Mouse (Mus musculus) CH12.LX (cell line): Measurements from ENCODE around the gene Pdzrn4. TPM values are rescaled to one million over a fixed set of nuclear protein-coding genes. Genes with fewer than 3 reads are reported as not detected.

Source experiments
- DNase-seq: peaks from one replicate; pipeline ENCODE4 v3.0.0-alpha.2; 2013; ENCODE audit errors: extremely low read depth
- H3K27ac ChIP-seq: 2 replicates; pipeline ENCODE4 v1.5.1; 2012; ENCODE audit warnings: low read depth, mild to moderate bottlenecking, control low read depth, moderate library complexity; ENCODE audit not compliant: insufficient read depth
- H3K27me3 ChIP-seq: replicated peaks from 2 replicates; pipeline ENCODE3; 2012; ENCODE audit warnings: inconsistent platforms
- H3K36me3 ChIP-seq, 2 experiments: replicated peaks in 1 of 2; 2 replicates each; pipeline versions ENCODE3 to v1.6.1; 2012; ENCODE audit warnings: inconsistent platforms in 1 of 2, low read length in 1 of 2, mild to moderate bottlenecking in 1 of 2, mixed read lengths in 1 of 2, moderate library complexity in 1 of 2; ENCODE audit not compliant: control insufficient read depth in 1 of 2, insufficient read depth in 1 of 2
- H3K4me1 ChIP-seq, 2 experiments: 2 replicates each; pipeline ENCODE4 v1.6.1; 2012; ENCODE audit warnings: inconsistent platforms in 1 of 2, moderate library complexity in 1 of 2; ENCODE audit not compliant: insufficient read depth in 2 of 2, control insufficient read depth in 1 of 2
- H3K4me2 ChIP-seq: 2 replicates; pipeline ENCODE4 v1.6.1; 2012; ENCODE audit warnings: low read depth, mild to moderate bottlenecking, control low read depth; ENCODE audit not compliant: poor library complexity, insufficient read depth, severe bottlenecking
- H3K4me3 ChIP-seq, 3 experiments: fragments of 150-350 bp in 1 of 3; sonication (generic) in 1 of 3; replicated peaks in 1 of 3; 2 replicates each; pipeline versions ENCODE3 to v1.5.1; 2011 to 2012; ENCODE audit warnings: low read depth in 2 of 3, low read length in 2 of 3, mild to moderate bottlenecking in 2 of 3, moderate library complexity in 2 of 3, control low read depth in 1 of 3, improper control_type of control experiment in 1 of 3, inconsistent platforms in 1 of 3, mixed read lengths in 1 of 3; ENCODE audit not compliant: poor library complexity in 1 of 3
- H3K79me2 ChIP-seq: replicated peaks from 2 replicates; pipeline ENCODE4 v1.6.1; 2012; ENCODE audit warnings: mild to moderate bottlenecking, moderate library complexity; ENCODE audit not compliant: control insufficient read depth, poor library complexity, insufficient read depth, severe bottlenecking; ENCODE audit errors: extremely low read depth
- H3K9ac ChIP-seq: 2 replicates; pipeline ENCODE4 v1.6.1; 2012; ENCODE audit warnings: low read depth, mild to moderate bottlenecking, control low read depth, moderate library complexity; ENCODE audit not compliant: insufficient read depth
- H3K9me3 ChIP-seq: replicated peaks from 2 replicates; pipeline ENCODE3; 2012; ENCODE audit warnings: low read length, inconsistent platforms, mixed read lengths
- BHLHE40 ChIP-seq: IDR thresholded peaks from 2 replicates; pipeline ENCODE4 v1.6.1; 2011; ENCODE audit warnings: mild to moderate bottlenecking, low read depth, low read length, improper control_type of control experiment
- CTCF ChIP-seq, 2 experiments: IDR thresholded peaks in 1 of 2; conservative IDR thresholded peaks in 1 of 2; 2 replicates each; pipeline ENCODE4 v1.5.1; 2011 to 2012; ENCODE audit warnings: low read depth in 2 of 2, low read length in 2 of 2, improper control_type of control experiment in 1 of 2, inconsistent platforms in 1 of 2, mild to moderate bottlenecking in 1 of 2, moderate library complexity in 1 of 2
- ELF1 ChIP-seq: IDR thresholded peaks from 2 replicates; pipeline ENCODE4 v1.6.1; 2014; ENCODE audit warnings: low read depth, mild to moderate bottlenecking, inconsistent platforms, low read length, improper control_type of control experiment
- GABPA ChIP-seq: IDR thresholded peaks from 2 replicates; pipeline ENCODE4 v1.6.1; 2012; ENCODE audit warnings: low read depth, low read length, improper control_type of control experiment, inconsistent platforms; ENCODE audit not compliant: insufficient replicate concordance
- HCFC1 ChIP-seq: IDR thresholded peaks from 2 replicates; pipeline ENCODE4 v1.6.1; 2012; ENCODE audit warnings: low read depth, mild to moderate bottlenecking, inconsistent platforms, low read length, improper control_type of control experiment
- IRF4 ChIP-seq: IDR thresholded peaks from 2 replicates; pipeline ENCODE4 v1.6.1; 2014; ENCODE audit warnings: low read depth, mild to moderate bottlenecking, inconsistent platforms, low read length, improper control_type of control experiment
- JUN ChIP-seq: IDR thresholded peaks from 2 replicates; pipeline ENCODE4 v1.6.1; 2011; ENCODE audit warnings: low read depth, mild to moderate bottlenecking, low read length, improper control_type of control experiment, moderate library complexity; ENCODE audit not compliant: insufficient read depth
- JUND ChIP-seq: conservative IDR thresholded peaks from 2 replicates; pipeline ENCODE4 v1.6.1; 2011; ENCODE audit warnings: low read depth, low read length, improper control_type of control experiment
- MAX ChIP-seq: IDR thresholded peaks from 2 replicates; pipeline ENCODE4 v1.6.1; 2011; ENCODE audit warnings: low read length, improper control_type of control experiment
- MEF2A ChIP-seq: IDR thresholded peaks from 2 replicates; pipeline ENCODE4 v1.6.1; 2014; ENCODE audit warnings: low read depth, mild to moderate bottlenecking, inconsistent platforms, low read length, improper control_type of control experiment, borderline replicate concordance
- MXI1 ChIP-seq: IDR thresholded peaks from 2 replicates; pipeline ENCODE4 v1.6.1; 2011; ENCODE audit warnings: mild to moderate bottlenecking, low read depth, low read length, improper control_type of control experiment
- MYC ChIP-seq: IDR thresholded peaks from 2 replicates; pipeline ENCODE4 v1.6.1; 2011; ENCODE audit warnings: low read depth, mild to moderate bottlenecking, improper control_type of control experiment, low read length
- NELFE ChIP-seq: IDR thresholded peaks from 2 replicates; pipeline ENCODE4 v1.6.1; 2011; ENCODE audit warnings: low read depth, low read length, improper control_type of control experiment
- PAX5 ChIP-seq: IDR thresholded peaks from 2 replicates; pipeline ENCODE4 v1.6.1; 2012; ENCODE audit warnings: low read length, inconsistent platforms, mixed read lengths
- SIN3A ChIP-seq: IDR thresholded peaks from 2 replicates; pipeline ENCODE4 v1.6.1; 2012; ENCODE audit warnings: low read length, improper control_type of control experiment, inconsistent platforms
- SMC3 ChIP-seq: IDR thresholded peaks from 2 replicates; pipeline ENCODE4 v1.6.1; 2011; ENCODE audit warnings: low read depth, low read length, improper control_type of control experiment
- TBP ChIP-seq: conservative IDR thresholded peaks from 2 replicates; pipeline ENCODE4 v1.6.1; 2011; ENCODE audit warnings: low read depth, low read length, improper control_type of control experiment
- TCF12 ChIP-seq: IDR thresholded peaks from 2 replicates; pipeline ENCODE4 v1.6.1; 2014; ENCODE audit warnings: low read depth, mild to moderate bottlenecking, inconsistent platforms, low read length, improper control_type of control experiment
- UBTF ChIP-seq: IDR thresholded peaks from 2 replicates; pipeline ENCODE4 v1.6.1; 2012; ENCODE audit warnings: low read depth, mild to moderate bottlenecking, inconsistent platforms, low read length, improper control_type of control experiment, moderate library complexity
- USF1 ChIP-seq: IDR thresholded peaks from 2 replicates; pipeline ENCODE4 v1.6.1; 2014; ENCODE audit warnings: low read depth, mild to moderate bottlenecking, inconsistent platforms, low read length, improper control_type of control experiment
- USF2 ChIP-seq: conservative IDR thresholded peaks from 2 replicates; pipeline ENCODE4 v1.6.1; 2011; ENCODE audit warnings: low read depth, low read length, improper control_type of control experiment
- ZC3H11A ChIP-seq: IDR thresholded peaks from 2 replicates; pipeline ENCODE4 v1.6.1; 2012; ENCODE audit warnings: low read depth, mild to moderate bottlenecking, inconsistent platforms, low read length, improper control_type of control experiment
- ZMIZ1 ChIP-seq: IDR thresholded peaks from 2 replicates; pipeline ENCODE4 v1.6.1; 2012; ENCODE audit warnings: low read depth, mild to moderate bottlenecking, inconsistent platforms, low read length, improper control_type of control experiment
- ZNF384 ChIP-seq: IDR thresholded peaks from 2 replicates; pipeline ENCODE4 v1.6.1; 2012; ENCODE audit warnings: low read depth, low read length, improper control_type of control experiment, inconsistent platforms
- dilution Hi-C: fragments of 300-500 bp; cut with MboI; formaldehyde crosslinking; loops from 2 replicates; pipeline ENCODE4 v1.14.3; 2020; ENCODE audit warnings: low sequenced_read_pairs; ENCODE audit not compliant: extremely low pct_unique_long_range_greater_than_20kb, extremely low pct_ligation_motif_present
- in situ Hi-C: fragments of 300-500 bp; cut with MboI; formaldehyde crosslinking; loops from 3 replicates; pipeline ENCODE4 v1.14.3; 2019; ENCODE audit warnings: low sequenced_read_pairs, low pct_ligation_motif_present, low pct_unique_long_range_greater_than_20kb, mixed read lengths
- polyA plus RNA-seq: library from polyadenylated mRNA; unstranded; fragments of >175 nt; gene quantifications from 2 replicates; pipeline ENCODE4 v1.2.1, GENCODE M21; 2012; ENCODE audit warnings: low read depth; ENCODE audit not compliant: insufficient read length
- total RNA-seq, 2 experiments: library from RNA; depleted of rRNA; stranded (reverse); fragments of 300-350 nt in 1 of 2; fragments of >200 nt in 1 of 2; gene quantifications; 2 replicates each; pipeline ENCODE4 v1.2.3; 2012 to 2014

Pdzrn4 gene
- total and polyA plus RNA-seq, 3 experiments = not detected

GRCm38 (mm10) chr15:92580217-92580616, 183.5 kb downstream of the Pdzrn4 start:
- no peak for TF ChIP-seq NELFE
- no peak for TF ChIP-seq JUND
- no peak for TF ChIP-seq ELF1
- no peak for TF ChIP-seq BHLHE40
- no peak for TF ChIP-seq GABPA
- no peak for TF ChIP-seq IRF4
- TF ChIP-seq CTCF (conservative IDR thresholded peaks at IDR 0.05 in 1 of 2, IDR thresholded peaks at IDR 0.05 in 1 of 2; ENCODE audit: low read depth in 2 of 2, low read length in 2 of 2) = no peak
- TF ChIP-seq HCFC1 = no peak
- no peak for TF ChIP-seq PAX5
- TF ChIP-seq ZNF384 = no peak
- TF ChIP-seq TCF12 = no peak
- Histone ChIP-seq H3K4me1 (no peaks in the 10 kb centered on the region), H3K27me3 (no peaks in the 10 kb centered on the region), H3K36me3 (no peaks in the 10 kb centered on the region), H3K4me3 (no peak overlapping the region), H3K4me2 (no peak overlapping the region), H3K9ac (no peak overlapping the region), H3K27ac (no peak overlapping the region), H3K9me3 (peaks cover 60% of the 10 kb centered on the region), H3K79me2 (no peaks in the 10 kb centered on the region)
- no peak for DNase-seq
- dilution Hi-C loops = no loop called here
- in situ Hi-C loops = no loop called here

GRCm38 (mm10) chr15:92580742-92581383, 184.2 kb downstream of the Pdzrn4 start:
- Histone ChIP-seq H3K36me3 (no peaks in the 10 kb centered on the region), H3K9me3 (peaks cover 59% of the 10 kb centered on the region), H3K27me3 (no peaks in the 10 kb centered on the region), H3K79me2 (no peaks in the 10 kb centered on the region), H3K4me2 (no peak overlapping the region), H3K4me3 (no peak overlapping the region), H3K9ac (no peak overlapping the region), H3K4me1 (no peaks in the 10 kb centered on the region), H3K27ac (no peak overlapping the region)
- dilution Hi-C loops (no loop called here), in situ Hi-C loops (no loop called here)
- DNase-seq = no peak
- TF ChIP-seq ZNF384 (no peak), MXI1 (no peak), ZC3H11A (no peak), CTCF (conservative IDR thresholded peaks at IDR 0.05 in 1 of 2, IDR thresholded peaks at IDR 0.05 in 1 of 2; ENCODE audit: low read depth in 2 of 2, low read length in 2 of 2) (no peak), ZMIZ1 (no peak), UBTF (no peak), MAX (no peak), JUN (no peak), ELF1 (no peak), SMC3 (no peak), USF1 (no peak), TBP (no peak), MEF2A (no peak), SIN3A (no peak), MYC (no peak), USF2 (no peak), JUND (no peak)
